Mouse (Mus musculus): ENCODE data around the gene Tmpo.
A peak's percentile ranks its signal among the peaks of the same experiment; 100 is the strongest.

Tmpo gene

GRCm38 (mm10) chr10:91156338-91156737 lies 24.8 kb downstream of the Tmpo start:
- no peak for DNase-seq (ENCODE audit: low spot score)

GRCm38 (mm10) chr10:91153894-91154503 lies 27.1 kb downstream of the Tmpo start:
- no peak for DNase-seq (ENCODE audit: low spot score)

DNA sequence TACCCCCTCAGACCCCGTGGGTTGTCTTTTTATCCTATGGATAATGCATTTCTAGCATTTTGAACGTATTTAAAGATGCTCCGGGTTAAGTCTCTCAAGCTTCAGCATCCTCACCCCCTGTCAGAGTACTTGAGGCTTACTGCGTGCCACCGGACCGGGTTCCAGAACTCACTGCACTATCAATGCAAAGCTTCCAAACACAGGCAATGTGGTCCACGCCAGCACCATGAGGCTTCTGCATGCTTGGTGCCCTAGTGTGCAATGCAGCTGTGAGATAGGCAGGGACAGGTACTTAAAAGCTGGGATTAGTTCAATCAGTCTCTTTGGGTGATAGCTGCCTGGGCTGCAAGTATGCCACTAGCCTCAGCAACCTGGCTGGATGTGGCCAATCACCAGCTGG lies 35.7 kb downstream of the Tmpo start:
- no peak for DNase-seq (ENCODE audit: low spot score)

GRCm38 (mm10) chr10:91143313-91144230 lies 37.5 kb downstream of the Tmpo start:
- DNase-seq (ENCODE audit: low spot score) = no peak

GRCm38 (mm10) chr10:91142654-91143191 lies 38.4 kb downstream of the Tmpo start:
- DNase-seq (ENCODE audit: low spot score) = no peak

DNA sequence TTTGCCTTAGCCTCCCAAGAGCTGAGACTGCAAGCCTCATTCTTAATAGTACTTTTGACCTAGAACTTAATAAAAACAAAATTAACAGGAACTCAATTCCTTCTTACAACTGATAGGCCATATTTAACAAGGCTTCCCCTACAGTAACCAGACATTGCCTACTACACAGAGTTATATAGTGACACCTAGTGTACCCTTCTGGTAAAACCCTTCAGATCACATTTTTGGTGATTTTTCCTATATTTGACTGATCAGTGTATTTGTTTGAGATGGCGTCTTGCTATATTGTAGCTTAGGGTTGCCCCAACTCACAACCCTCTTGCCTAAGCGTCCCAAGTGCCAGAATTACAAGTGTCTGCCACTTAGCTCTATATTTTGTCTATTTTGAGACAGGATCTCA lies 39.6 kb downstream of the Tmpo start:
- no peak for DNase-seq (ENCODE audit: low spot score)

GRCm38 (mm10) chr10:91139148-91139766 lies 41.9 kb downstream of the Tmpo start:
- no peak for DNase-seq (ENCODE audit: low spot score)

DNA sequence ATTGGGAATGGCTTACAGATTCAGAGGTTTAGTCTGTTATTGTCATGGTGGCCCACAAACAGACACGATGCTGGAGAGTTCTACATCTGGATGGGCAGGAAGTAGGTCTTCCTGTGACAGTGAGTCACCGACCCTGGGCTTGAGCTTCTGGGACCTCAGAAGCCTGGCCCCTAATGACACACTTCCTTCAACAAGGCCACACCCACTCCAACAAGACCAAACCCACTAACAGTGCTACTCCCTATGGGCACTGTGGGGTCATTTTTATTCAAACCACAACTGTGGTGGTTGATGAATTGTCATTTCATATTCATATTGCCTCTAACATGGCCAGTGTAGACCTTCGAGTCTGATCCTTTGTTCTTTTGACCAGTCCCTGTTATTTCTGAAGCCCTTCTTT lies 42.8 kb downstream of the Tmpo start:
- no peak for DNase-seq (ENCODE audit: low spot score)

- DNase-seq (ENCODE audit: low spot score) = no peak
Observed at GRCm38 (mm10) chr10:91137400-91137799, 43.7 kb downstream of the Tmpo start.

- DNase-seq (ENCODE audit: low spot score) = no peak
Observed at GRCm38 (mm10) chr10:91135302-91135972, 45.7 kb downstream of the Tmpo start.

- no peak for DNase-seq (ENCODE audit: low spot score)
Observed at GRCm38 (mm10) chr10:91131565-91131964, 49.5 kb downstream of the Tmpo start.

GRCm38 (mm10) chr10:91130792-91131191 lies 50.3 kb downstream of the Tmpo start:
- no peak for DNase-seq (ENCODE audit: low spot score)

DNA sequence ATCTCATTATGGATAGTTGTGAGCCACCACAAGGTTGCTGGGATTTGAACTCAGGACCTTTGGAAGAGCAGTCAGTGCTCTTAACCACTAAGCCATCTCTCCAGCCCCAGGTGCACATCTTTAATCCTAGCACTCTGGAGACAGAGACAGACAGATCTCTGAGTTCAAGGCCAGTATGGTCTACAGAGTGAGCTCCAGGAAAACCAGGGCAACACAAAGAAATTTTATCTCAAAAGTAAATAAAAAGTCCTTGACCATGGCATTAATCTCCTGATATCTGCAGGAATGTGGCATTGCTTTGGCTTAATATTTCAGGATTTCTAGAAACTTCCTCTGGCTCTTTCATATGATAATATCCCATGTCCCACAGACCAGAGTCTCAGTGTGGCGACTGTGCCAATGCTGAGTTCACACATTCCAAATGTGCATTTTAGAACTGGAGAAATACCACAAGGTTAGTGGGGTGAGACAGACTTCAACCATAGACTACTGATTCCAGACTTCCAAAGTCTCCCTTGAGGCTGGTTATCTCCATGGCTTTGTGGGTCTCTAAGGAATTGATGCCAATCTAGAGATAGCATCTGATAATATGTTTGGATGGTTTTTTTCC lies 52.5 kb downstream of the Tmpo start:
- no peak for DNase-seq (ENCODE audit: low spot score)

DNA sequence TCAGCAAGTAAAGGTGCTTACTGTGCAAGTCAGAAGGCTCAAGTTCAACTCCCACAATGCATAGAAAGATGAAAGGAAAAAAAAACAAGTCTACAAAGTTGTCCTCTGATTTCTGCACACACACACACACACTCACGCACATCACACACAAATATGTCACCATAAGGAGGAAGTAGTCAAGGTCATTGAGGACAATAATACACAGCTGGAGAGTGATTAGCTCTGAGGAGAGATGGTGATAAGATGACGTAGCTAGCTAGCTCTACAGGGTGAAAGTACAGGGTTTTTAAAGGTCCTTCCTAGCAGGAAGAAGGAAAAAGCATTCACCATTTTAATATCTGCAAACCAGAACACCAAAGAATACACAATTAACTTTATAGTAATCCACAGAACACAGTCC lies 53.7 kb downstream of the Tmpo start:
- DNase-seq (ENCODE audit: low spot score) = no peak

DNA sequence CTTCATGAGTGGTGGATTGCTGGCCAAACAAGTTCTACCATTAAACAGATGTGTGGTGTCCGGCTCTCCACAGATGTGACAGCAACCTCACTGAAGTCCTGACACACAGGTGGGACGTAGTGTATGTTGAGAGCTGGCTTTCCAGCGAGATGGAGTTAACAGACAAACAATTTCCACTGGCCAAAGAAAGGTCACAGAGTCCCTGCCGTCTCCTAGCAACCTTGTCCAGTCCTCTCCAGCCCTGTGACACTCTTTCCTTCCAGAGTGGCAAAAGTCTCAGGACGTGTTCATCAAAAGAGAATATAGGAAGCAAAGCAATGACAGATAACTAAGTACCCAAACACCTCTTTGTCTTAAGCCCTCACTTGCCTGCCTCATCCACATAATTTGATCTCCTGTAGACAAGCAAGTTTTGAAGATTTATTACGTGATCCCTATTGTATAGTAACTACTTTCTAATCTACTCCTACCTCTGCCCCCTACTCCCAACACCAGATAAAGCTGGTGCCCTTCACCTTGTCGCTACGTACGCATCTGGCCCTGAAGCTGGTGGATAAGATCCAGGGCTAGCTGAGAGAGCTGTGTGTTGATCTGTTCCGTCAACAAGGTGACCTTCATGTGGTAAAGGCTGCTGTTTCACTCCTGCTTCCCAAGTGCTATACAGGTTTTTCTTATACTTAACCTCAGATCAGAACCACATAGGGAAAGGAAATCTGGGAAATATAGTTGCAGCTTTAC lies 54.3 kb downstream of the Tmpo start:
- DNase-seq (ENCODE audit: low spot score) = no peak

DNA sequence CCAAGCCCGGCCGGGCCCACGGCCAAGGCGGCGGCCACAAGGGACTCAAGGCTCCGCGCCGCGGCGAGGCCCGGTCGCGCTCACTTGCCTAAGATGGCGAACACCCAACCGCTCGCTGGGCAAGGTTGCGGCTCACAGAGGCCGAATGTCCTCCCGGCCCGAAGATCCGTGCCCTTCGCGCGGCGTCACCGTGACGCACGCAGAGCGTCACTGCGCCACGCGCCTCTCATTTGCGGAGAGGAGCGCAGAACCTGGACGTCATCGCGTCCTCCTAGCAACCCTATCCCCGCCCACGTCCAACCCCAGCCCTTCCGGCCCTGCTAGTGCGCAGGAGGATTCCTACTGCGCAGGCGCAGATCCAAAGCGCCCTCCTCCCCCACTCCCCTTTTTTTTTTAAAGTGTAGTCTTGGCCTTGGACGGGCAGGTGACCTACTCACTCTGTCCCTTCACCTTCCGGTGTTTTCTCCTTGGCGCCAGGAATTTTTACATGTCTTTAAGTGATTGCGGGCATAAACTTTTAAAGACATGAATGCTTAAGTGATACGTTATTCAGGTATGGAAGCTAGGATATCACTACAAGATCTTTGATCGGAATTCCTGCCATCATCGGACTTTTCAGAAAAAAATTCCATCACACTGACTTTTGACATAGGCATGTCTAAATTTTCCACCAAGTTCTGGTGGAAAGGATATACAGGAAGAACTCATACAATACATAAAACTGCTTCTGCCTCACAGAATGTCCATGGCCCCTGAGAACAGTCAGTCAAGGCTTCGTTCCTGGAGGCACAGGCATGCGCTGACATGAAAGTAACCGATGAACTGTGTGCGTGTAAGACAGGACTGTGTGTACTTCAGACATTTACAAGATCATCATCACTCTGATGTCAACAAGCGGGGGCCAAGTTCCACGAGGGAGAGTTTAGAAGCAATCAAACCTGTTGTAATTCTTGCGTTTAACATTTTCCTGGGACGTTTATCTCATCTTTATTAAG lies 57.0 kb downstream of the Tmpo start, which contains the start of gene Slc25a3:
Gene Slc25a3 (minus strand): TSS at position 232 of the 995 bp plus-strand sequence.
- peak; percentile 98 for DNase-seq (ENCODE audit: low spot score)

GRCm38 (mm10) chr10:91123281-91123827 lies 57.8 kb downstream of the Tmpo start:
- DNase-seq (ENCODE audit: low spot score) = no peak

DNA sequence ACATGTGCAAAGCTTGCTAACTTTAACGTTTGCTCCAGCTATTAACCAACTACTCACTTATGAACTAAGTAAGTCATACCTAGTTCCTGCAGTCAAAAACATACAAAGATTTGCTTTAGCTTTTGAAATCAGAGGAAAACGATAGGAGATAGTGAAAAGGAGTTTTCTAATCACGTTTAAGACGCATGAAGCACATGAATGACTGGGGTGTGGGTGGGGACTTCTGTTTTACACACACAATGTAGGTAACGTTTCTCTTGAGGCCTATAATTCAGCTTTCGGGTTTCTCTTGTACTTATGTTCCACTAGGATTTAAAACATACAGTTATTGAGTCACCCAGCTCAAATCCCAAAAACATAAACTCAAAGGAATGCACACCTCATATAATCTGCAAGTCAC lies 58.5 kb downstream of the Tmpo start:
- no peak for DNase-seq (ENCODE audit: low spot score)

DNA sequence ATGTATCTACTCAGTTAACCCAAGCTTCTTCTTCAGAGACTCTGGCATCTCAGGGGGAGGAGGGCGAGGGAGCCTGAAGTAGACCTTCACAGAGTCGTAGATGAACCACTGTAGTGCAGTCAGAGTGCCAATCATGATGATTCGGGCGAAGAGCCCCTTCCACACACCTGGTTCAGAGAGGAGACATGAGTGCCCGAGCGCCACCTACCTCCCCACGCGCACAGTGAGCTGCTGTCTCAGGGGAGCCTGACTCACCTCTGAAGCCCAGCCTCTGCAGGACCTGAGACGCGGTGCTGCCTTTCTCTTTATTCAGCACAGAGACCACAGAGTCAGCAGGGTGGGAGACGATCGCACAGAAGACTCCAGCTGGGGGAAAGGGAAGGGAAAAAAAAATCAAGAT lies 64.2 kb downstream of the Tmpo start:
- no peak for DNase-seq (ENCODE audit: low spot score)

Data from layer of hippocampus, adult 11-12 months (tissue).